ENCODE assay signal across 21 mouse cellular contexts in the genomic region with DNA sequence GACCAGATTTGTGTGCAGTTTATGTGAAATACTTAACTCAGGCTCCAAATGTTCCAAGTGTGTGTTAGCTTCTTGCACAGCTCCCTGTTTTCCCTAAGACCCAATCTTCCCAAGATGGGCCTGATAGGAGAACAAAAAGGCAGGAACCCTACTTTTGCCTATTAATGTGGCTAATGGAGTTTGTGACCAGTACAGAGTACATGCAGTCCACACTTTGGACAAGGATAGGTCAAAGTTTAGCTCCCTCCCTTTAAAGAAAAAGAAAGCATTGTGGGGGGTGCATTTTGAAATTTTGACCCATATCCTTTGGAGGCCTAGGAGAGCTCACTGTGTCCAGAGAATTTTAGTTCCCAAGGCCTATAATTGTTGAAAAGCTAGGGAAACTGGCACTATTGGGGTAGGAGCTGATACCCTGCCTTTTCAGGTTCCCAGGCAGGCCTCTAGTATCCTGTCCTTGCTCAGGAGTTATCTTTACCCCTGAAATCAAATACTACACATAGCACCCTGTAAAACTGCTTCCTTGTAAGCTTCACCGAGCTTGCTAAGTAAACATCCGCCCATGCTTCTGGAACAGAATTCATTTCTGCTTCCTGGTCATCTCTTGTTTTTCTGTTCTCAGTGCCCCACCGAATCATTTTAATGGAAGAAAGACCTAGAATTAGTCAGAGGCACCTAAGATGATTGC.
A peak's percentile ranks its signal among the peaks of the same experiment; 100 is the strongest.
DNase-seq lines count a peak whose midpoint lies in the region; ATAC-seq and TF ChIP-seq lines count a peak whose summit lies in the region.
"Had no signal": no experiment of that assay in that cellular context is flagged by ENCODE, and none has a peak within 500 bp of the region (broad histone marks: within the 10 kb centered on the region; RNA-seq: fewer than 3 reads in every experiment).

No protein-coding gene starts in this region.

- peak overlapping the region; percentile 38 for H3K27ac ChIP-seq in heart, adult 2 months
- no peak overlapping the region for H3K27ac ChIP-seq in heart, embryonic 11.5 days (ENCODE audit: low read depth, low read length)
- H3K27ac ChIP-seq: embryonic facial prominence, embryonic 10.5 days; heart, embryonic 15.5 days; lung, embryonic 15.5 days; neural tube, embryonic 13.5 days had no signal

- H3K4me1 ChIP-seq in heart, adult 2 months (ENCODE audit: control insufficient read depth, insufficient read depth, low read length) = peaks cover 9% of the 10 kb centered on the region
- no peaks in the 10 kb centered on the region; the same call in 1 of the 2 replicates for H3K4me1 ChIP-seq in heart, embryonic 11.5 days (ENCODE audit: control insufficient read depth, insufficient read depth, low read length)

- no peak for DNase-seq in heart, adult 2 months
- DNase-seq in kidney, postnatal 36 days = peak; percentile 18 to 64
- no peak for DNase-seq in kidney, postnatal 10 days
- peak; percentile 30 for DNase-seq in lung, postnatal 25 days (ENCODE audit: low spot score)
- DNase-seq in lung, postnatal 36 days = no peak
- peak; percentile 13 for DNase-seq in yolk sac, embryonic 10.5 days (ENCODE audit: low spot score)
- no peak for DNase-seq in frontal cortex, postnatal 25 days (ENCODE audit: low spot score in 2 of 2)
- DNase-seq: cerebellum, adult 8-10 months; left cerebral cortex, postnatal 4 days; midbrain, embryonic 14.5 days; spleen, adult 18-20 months; thymus, postnatal 14 days had no signal

- H3K27me3 ChIP-seq in heart, adult 2 months (ENCODE audit: control insufficient read depth, insufficient read depth, low read length) = no peaks in the 10 kb centered on the region
- no peaks in the 10 kb centered on the region for H3K27me3 ChIP-seq in heart, embryonic 11.5 days (ENCODE audit: control insufficient read depth, insufficient read depth, low read length)
- H3K27me3 ChIP-seq: heart, embryonic 15.5 days; lung, embryonic 15.5 days; neural tube, embryonic 13.5 days had no signal

- no peak for ATAC-seq in heart, embryonic 11.5 days (replicated peaks; ENCODE audit: insufficient number of reproducible peaks, low FRiP score, low TSS enrichment)
- ATAC-seq: hindbrain, embryonic 16.5 days had no signal

- TF ChIP-seq CTCF in heart, adult 2 months (IDR thresholded peaks at IDR 0.05) = no peak

- TF ChIP-seq POLR2A in heart, adult 2 months (IDR thresholded peaks at IDR 0.05; ENCODE audit: insufficient read depth, low read depth, low read length) = no peak

- no peak for TF ChIP-seq EP300 in heart, adult 2 months (IDR thresholded peaks at IDR 0.05; ENCODE audit: insufficient read depth, low read depth, low read length)

- no peak overlapping the region for H3K4me3 ChIP-seq in heart, adult 2 months
- no peak overlapping the region for H3K4me3 ChIP-seq in heart, embryonic 11.5 days (ENCODE audit: low read depth, low read length)
- H3K4me3 ChIP-seq: embryonic facial prominence, embryonic 10.5 days; heart, embryonic 15.5 days; lung, embryonic 15.5 days; megakaryocyte, embryonic 14.5 days; neural tube, embryonic 13.5 days had no signal

- WGBS in heart, adult 2 months = 56% methylated on average over 3 of the region's 3 CpGs
- WGBS in heart, embryonic 11.5 days (ENCODE audit: insufficient replicate concordance) = 75% methylated on average over 3 of the region's 3 CpGs

- H3K79me2 ChIP-seq in heart, adult 2 months (replicated peaks; ENCODE audit: control insufficient read depth, insufficient read depth, low read length) = no peaks in the 10 kb centered on the region; the same call in none of the 2 replicates

- H3K36me3 ChIP-seq in heart, adult 2 months (ENCODE audit: control insufficient read depth, insufficient read depth, low read length) = peaks cover 27% of the 10 kb centered on the region
- H3K36me3 ChIP-seq in heart, embryonic 11.5 days (ENCODE audit: control insufficient read depth, insufficient read depth, low read length) = no peaks in the 10 kb centered on the region
- H3K36me3 ChIP-seq: embryonic facial prominence, embryonic 10.5 days; heart, embryonic 15.5 days; lung, embryonic 15.5 days; neural tube, embryonic 13.5 days had no signal

- H3K9ac ChIP-seq in heart, adult 2 months (ENCODE audit: low read depth, low read length) = no peak overlapping the region
- no peak overlapping the region for H3K9ac ChIP-seq in heart, embryonic 11.5 days (ENCODE audit: low read depth, low read length)
- H3K9ac ChIP-seq: heart, embryonic 15.5 days; lung, embryonic 15.5 days; neural tube, embryonic 13.5 days had no signal

- no peaks in the 10 kb centered on the region for H3K9me3 ChIP-seq in heart, embryonic 11.5 days (replicated peaks; ENCODE audit: control insufficient read depth, low read length)
- H3K9me3 ChIP-seq: embryonic facial prominence, embryonic 10.5 days; G1E; heart, embryonic 15.5 days; lung, embryonic 15.5 days; megakaryocyte, embryonic 14.5 days; neural tube, embryonic 13.5 days had no signal

- intact Hi-C loops in heart, adult 2 months (cut with DNase I) = no loop called here

- no peak overlapping the region for H3K4me2 ChIP-seq in heart, embryonic 11.5 days
- H3K4me2 ChIP-seq: heart, embryonic 15.5 days; liver, embryonic 11.5 days; lung, embryonic 15.5 days; neural tube, embryonic 13.5 days had no signal

Comparison
In these comparisons a context has a peak if more than half of its experiments do, and no peak if none do; other contexts are left out.
1. DNase-seq: peak in kidney, postnatal 36 days (2 of 2), lung, postnatal 25 days (single experiment) and yolk sac, embryonic 10.5 days (single experiment); none in heart, adult 2 months (0 of 2), kidney, postnatal 10 days (single experiment), lung, postnatal 36 days (single experiment) and frontal cortex, postnatal 25 days (0 of 2).